Mouse (Mus musculus): ENCODE results near the gene Mrgprg. TPM values are rescaled to one million over a fixed set of nuclear protein-coding genes. Genes with fewer than 3 reads are reported as not detected.

The Mrgprg gene
- polyA plus RNA-seq, 1 experiment from 2014 or later = not detected

GRCm38 (mm10) chr7:143776137-143776536, 9.3 kb upstream of the Mrgprg start:
- no peak overlapping the region for H3K27ac ChIP-seq
- no peak overlapping the region for H3K4me3 ChIP-seq (replicated peaks)
- H3K27me3 ChIP-seq = peaks cover 3% of the 10 kb centered on the region; the same call in 1 of the 2 replicates
- H3K9ac ChIP-seq = no peak overlapping the region
- 37% methylated on average over 3 of the region's 3 CpGs for WGBS
- H3K4me1 ChIP-seq = no peaks in the 10 kb centered on the region
- H3K9me3 ChIP-seq = no peaks in the 10 kb centered on the region
- no peak for ATAC-seq (ENCODE audit: low FRiP score)
- no peaks in the 10 kb centered on the region for H3K36me3 ChIP-seq (replicated peaks)
- no peak overlapping the region for H3K4me2 ChIP-seq

DNA sequence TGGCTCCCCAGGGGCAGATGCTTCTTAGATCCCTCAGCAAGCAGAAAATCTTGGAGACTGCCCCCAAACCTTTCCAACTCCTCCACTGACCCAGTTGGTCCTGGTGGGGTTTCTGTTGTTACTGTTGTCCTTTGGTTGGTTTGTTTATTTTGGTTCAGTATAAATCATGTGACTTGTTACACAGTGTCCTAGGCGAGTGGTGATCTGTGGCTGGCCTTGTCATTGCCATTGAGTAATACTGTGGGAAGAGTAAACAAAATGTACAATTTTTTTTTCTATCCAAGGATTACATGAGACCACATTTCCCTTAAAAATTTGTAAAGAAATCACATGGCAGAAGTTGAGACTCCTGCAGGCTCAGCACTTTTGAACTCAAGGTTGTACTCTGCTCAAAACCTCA, 2.7 kb upstream of the Mrgprg start:
- Histone ChIP-seq H3K4me1 (no peaks in the 10 kb centered on the region), H3K4me3 (replicated peaks) (no peak overlapping the region), H3K27me3 (peaks cover 32% of the 10 kb centered on the region), H3K27ac (no peak overlapping the region), H3K9me3 (no peaks in the 10 kb centered on the region), H3K36me3 (replicated peaks) (no peaks in the 10 kb centered on the region), H3K9ac (no peak overlapping the region), H3K4me2 (no peak overlapping the region)
- 70% methylated on average over 1 of the region's 1 CpGs for WGBS
- no peak for ATAC-seq (ENCODE audit: low FRiP score)

GRCm38 (mm10) chr7:143768267-143768666, 1.5 kb upstream of the Mrgprg start:
- no peaks in the 10 kb centered on the region for H3K9me3 ChIP-seq
- H3K4me1 ChIP-seq = no peaks in the 10 kb centered on the region
- peaks cover 38% of the 10 kb centered on the region for H3K27me3 ChIP-seq
- no peak overlapping the region for H3K4me3 ChIP-seq (replicated peaks)
- H3K9ac ChIP-seq = no peak overlapping the region
- H3K27ac ChIP-seq = no peak overlapping the region
- WGBS = 80% methylated on average over 6 of the region's 6 CpGs
- no peak overlapping the region for H3K4me2 ChIP-seq
- no peak for ATAC-seq (ENCODE audit: low FRiP score)
- H3K36me3 ChIP-seq (replicated peaks) = no peaks in the 10 kb centered on the region

DNA sequence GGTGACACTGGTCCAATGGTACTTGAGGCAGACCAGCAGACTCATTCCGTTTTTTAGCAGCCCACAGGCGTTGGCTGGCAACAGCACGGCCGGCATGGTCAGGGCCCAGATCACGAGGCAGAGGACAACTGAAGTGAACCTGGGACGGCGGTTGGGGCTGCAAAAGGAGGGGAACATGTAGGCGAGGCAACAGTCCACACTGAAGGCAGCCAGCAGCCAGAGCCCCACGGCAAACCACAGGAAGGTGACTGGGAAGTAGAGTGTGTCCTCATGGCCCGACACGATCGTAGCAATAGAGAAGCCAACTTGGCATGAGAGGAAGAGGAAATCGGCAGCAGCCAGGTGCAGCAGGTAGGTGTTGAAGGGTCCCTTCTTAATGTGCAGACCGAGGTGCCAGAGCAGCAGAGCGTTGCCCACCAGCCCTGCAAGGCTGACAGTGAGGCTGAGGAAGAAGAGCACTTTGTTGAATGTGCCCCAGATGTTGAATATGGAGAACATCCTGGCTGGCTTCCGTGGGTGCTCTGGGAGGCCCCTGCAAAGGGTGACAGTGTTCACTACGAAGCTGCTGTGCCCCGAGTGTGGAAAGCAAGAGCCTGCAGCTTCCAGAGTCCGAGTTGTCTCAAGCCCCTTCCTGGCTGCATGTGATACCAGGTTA, 1.8 kb downstream of the Mrgprg start:
- Histone ChIP-seq H3K27me3 (peaks cover 47% of the 10 kb centered on the region), H3K9me3 (no peaks in the 10 kb centered on the region), H3K4me3 (replicated peaks) (no peak overlapping the region), H3K36me3 (replicated peaks) (no peaks in the 10 kb centered on the region), H3K4me2 (no peak overlapping the region), H3K4me1 (no peaks in the 10 kb centered on the region), H3K27ac (no peak overlapping the region), H3K9ac (no peak overlapping the region)
- 76% methylated on average over 19 of the region's 19 CpGs for WGBS
- no peak for ATAC-seq (ENCODE audit: low FRiP score)

DNA sequence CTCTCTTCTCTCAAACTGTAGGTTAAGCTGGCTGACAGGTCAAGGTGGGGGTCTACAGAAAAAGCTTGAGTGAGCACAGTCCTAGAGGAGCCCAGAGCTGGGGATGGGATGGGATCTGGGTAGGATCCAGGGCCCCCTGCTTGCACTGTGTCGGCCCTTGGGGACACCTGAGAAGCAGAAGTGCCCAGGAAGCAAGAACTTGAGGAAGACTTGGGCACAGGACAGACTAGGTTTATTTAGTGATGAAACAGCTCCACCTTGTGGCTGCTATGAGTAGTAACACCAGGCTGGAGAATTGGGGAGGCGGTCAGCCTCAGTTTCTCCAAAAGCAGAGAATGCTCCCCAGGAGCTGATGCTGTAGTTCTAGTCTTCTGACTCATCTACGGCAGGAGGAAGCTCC, 3.0 kb downstream of the Mrgprg start:
- no peaks in the 10 kb centered on the region for H3K36me3 ChIP-seq (replicated peaks)
- no peaks in the 10 kb centered on the region for H3K4me1 ChIP-seq
- no peak overlapping the region for H3K4me2 ChIP-seq
- no peaks in the 10 kb centered on the region for H3K9me3 ChIP-seq
- peak; percentile 60; the same call in 1 of the 2 replicates for ATAC-seq (ENCODE audit: low FRiP score)
- peaks cover 52% of the 10 kb centered on the region for H3K27me3 ChIP-seq
- WGBS = 22% methylated on average over 3 of the region's 3 CpGs
- H3K27ac ChIP-seq = no peak overlapping the region
- no peak overlapping the region for H3K9ac ChIP-seq
- H3K4me3 ChIP-seq (replicated peaks) = no peak overlapping the region

- Histone ChIP-seq H3K27me3 (peaks cover 59% of the 10 kb centered on the region), H3K4me3 (replicated peaks) (no peak overlapping the region), H3K27ac (no peak overlapping the region), H3K9ac (no peak overlapping the region), H3K36me3 (replicated peaks) (no peaks in the 10 kb centered on the region), H3K9me3 (no peaks in the 10 kb centered on the region), H3K4me1 (peaks cover 17% of the 10 kb centered on the region), H3K4me2 (no peak overlapping the region)
- no peak for ATAC-seq (ENCODE audit: low FRiP score)
- 59% methylated on average over 3 of the region's 3 CpGs for WGBS
Observed at GRCm38 (mm10) chr7:143758956-143759355, 7.8 kb downstream of the Mrgprg start.

- Histone ChIP-seq H3K9ac (0 out of 2 replicates have a peak overlapping the region, but pooled peaks have one; percentile 38), H3K4me2 (peak overlapping the region; percentile 60; the same call in 1 of the 2 replicates), H3K4me1 (peaks cover 17% of the 10 kb centered on the region), H3K36me3 (replicated peaks) (no peaks in the 10 kb centered on the region), H3K9me3 (no peaks in the 10 kb centered on the region), H3K4me3 (replicated peaks) (no peak overlapping the region), H3K27ac (no peak overlapping the region), H3K27me3 (peaks cover 56% of the 10 kb centered on the region)
- WGBS = 76% methylated on average over 3 of the region's 3 CpGs
- no peak for ATAC-seq (ENCODE audit: low FRiP score)
Observed at GRCm38 (mm10) chr7:143757696-143758095, 9.1 kb downstream of the Mrgprg start.

DNA sequence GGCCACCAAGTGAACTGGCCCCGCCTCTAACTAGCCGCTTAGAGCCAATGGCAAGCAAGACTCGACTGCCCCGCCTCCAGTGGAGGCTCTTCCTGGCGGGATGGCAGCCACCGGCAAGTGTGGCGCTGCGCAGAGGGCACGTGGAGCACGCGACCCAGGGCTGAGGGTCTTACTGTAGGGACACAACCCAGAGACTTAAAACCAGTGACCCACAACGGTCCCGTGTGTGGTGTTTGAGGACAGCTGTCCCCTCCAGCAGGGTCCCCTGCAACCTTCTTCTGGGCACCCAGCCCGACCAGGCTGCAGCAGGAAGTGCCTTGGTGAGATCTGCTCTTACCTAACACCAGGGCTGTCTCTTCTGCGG, 9.8 kb downstream of the Mrgprg start:
- H3K4me1 ChIP-seq = peaks cover 17% of the 10 kb centered on the region
- H3K4me2 ChIP-seq = peak overlapping the region; percentile 60
- peak overlapping the region; percentile 38 for H3K9ac ChIP-seq
- WGBS = 2% methylated on average over 15 of the region's 15 CpGs
- peaks cover 50% of the 10 kb centered on the region for H3K27me3 ChIP-seq
- peak; percentile 93 for ATAC-seq (ENCODE audit: low FRiP score)
- no peak overlapping the region for H3K27ac ChIP-seq
- H3K36me3 ChIP-seq (replicated peaks) = no peaks in the 10 kb centered on the region
- H3K4me3 ChIP-seq (replicated peaks) = peak overlapping the region; percentile 34
- no peaks in the 10 kb centered on the region for H3K9me3 ChIP-seq

DNA sequence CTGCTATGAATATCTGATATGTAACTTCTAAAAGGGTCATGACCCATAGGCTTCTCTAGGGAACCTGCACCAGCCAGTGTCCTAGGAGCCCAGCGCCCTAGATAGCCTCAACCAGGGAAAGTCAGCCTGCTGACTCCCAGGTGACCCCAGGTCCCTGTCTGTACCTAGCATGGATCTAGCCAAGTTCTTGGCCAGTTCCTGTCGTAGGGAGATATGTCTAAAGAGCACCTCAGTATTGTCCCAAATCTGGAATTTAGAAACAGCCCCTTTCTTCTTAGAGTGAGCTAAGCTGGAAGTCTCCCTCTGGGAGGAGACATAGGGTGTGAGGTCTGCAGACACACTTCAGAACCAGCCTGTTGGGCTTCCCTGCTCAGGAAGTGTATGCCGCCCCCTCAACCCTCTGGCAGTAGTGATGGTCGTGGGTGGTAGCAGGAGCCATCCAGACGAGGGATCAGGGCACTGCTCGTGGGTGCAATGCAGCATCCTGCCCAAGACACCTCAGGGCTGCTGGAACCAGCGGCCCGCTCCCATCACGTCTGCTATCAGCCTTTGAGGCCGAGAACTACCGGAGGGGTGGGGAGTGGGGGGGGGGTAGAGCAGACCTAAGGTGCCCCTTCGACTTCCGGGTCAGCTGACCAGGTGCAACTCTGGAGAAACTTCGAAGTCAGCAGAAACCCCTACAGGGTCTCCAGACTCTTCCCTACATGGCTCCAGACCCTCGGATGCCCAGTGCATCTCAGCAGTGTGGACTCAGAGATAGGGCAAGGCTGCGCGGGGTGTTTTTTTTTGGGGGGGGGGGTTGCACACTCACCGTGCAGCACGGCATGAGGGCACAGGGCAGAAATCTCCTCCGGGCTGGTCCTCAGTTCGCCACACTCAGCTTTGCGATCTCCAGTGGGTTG, 10.4 kb downstream of the Mrgprg start, which contains the start of gene Osbpl5:
TSS of gene Osbpl5 (minus strand) at position 861 of the 902 bp plus-strand sequence.
- Histone ChIP-seq H3K9ac (peak within 1 kb of the TSS; percentile 38), H3K9me3 (no peaks in the 10 kb centered on the region), H3K4me1 (peaks cover 17% of the 10 kb centered on the region), H3K4me3 (replicated peaks) (peak within 1 kb of the TSS; percentile 34), H3K27me3 (peaks cover 49% of the 10 kb centered on the region), H3K4me2 (peak within 1 kb of the TSS; percentile 60), H3K36me3 (replicated peaks) (no peaks in the 10 kb centered on the region), H3K27ac (no peak within 1 kb of the TSS)
- WGBS = 24% methylated on average over 22 of the region's 22 CpGs
- ATAC-seq (ENCODE audit: low FRiP score) = peak; percentile 17; the same call in 1 of the 2 replicates

- Histone ChIP-seq H3K27ac (no peak overlapping the region), H3K27me3 (peaks cover 49% of the 10 kb centered on the region), H3K4me1 (peaks cover 17% of the 10 kb centered on the region), H3K9me3 (no peaks in the 10 kb centered on the region), H3K4me2 (no peak overlapping the region), H3K36me3 (replicated peaks) (no peaks in the 10 kb centered on the region), H3K9ac (no peak overlapping the region), H3K4me3 (replicated peaks) (no peak overlapping the region)
- no peak for ATAC-seq (ENCODE audit: low FRiP score)
- 80% methylated on average over 9 of the region's 9 CpGs for WGBS
Observed at GRCm38 (mm10) chr7:143755357-143756124, 11.3 kb downstream of the Mrgprg start.

GRCm38 (mm10) chr7:143753990-143754715, 12.6 kb downstream of the Mrgprg start:
- Histone ChIP-seq H3K4me3 (replicated peaks) (no peak overlapping the region), H3K4me1 (peaks cover 20% of the 10 kb centered on the region), H3K9me3 (no peaks in the 10 kb centered on the region), H3K36me3 (replicated peaks) (no peaks in the 10 kb centered on the region), H3K27me3 (peaks cover 50% of the 10 kb centered on the region), H3K27ac (no peak overlapping the region), H3K4me2 (no peak overlapping the region), H3K9ac (no peak overlapping the region)
- no peak for ATAC-seq (ENCODE audit: low FRiP score)
- WGBS = 51% methylated on average over 5 of the region's 5 CpGs
